Comparison of ENCODE assay signal across 8 mouse cellular contexts in the genomic region with DNA sequence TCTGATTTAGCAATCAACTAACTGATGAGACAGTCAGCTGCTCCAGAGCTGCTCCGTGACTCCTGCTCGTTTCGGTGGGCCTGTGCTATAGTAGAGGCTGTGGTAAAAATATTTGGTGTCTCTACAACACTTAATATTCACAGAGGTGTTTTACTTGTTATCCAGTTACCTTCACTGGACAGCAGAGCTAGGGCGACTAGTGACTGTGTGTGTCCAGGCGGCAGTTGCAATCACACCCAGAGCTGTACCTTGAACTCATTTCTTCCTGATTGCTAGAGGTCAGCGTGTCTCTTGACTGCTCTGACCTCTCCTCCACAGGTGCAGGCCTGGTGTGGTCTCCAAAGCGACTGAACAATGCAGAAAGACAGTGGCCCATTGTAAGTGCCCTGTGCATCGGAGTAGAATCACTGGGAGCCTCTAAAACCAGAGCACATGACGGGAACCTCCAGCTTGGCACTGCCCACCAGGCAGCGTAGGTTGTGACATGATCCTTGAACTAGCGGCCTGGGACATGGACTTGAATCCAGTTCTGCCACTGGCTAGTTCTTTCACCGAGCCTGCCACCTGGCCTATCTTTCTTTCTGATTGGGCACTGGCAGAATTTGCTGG. TPM values are rescaled to one million over a fixed set of nuclear protein-coding genes. Genes with fewer than 3 reads are reported as not detected.
DNase-seq lines count a peak whose midpoint lies in the region; ATAC-seq lines count a peak whose summit lies in the region.

No protein-coding gene starts in this region.

- H3K27me3 ChIP-seq in embryonic facial prominence, embryonic 14.5 days (replicated peaks; ENCODE audit: control insufficient read depth, insufficient read depth, low read length), result no peaks in the 10 kb centered on the region
- no peaks in the 10 kb centered on the region for H3K27me3 ChIP-seq in intestine, embryonic 16.5 days (replicated peaks; ENCODE audit: control insufficient read depth, insufficient read depth, low read length)
- no peaks in the 10 kb centered on the region for H3K27me3 ChIP-seq in midbrain, embryonic 10.5 days (ENCODE audit: low read depth, poor library complexity, severe bottlenecking)

- H3K4me3 ChIP-seq in embryonic facial prominence, embryonic 14.5 days (ENCODE audit: low read depth, low read length), result peak overlapping the region; percentile 70
- H3K4me3 ChIP-seq in intestine, embryonic 16.5 days (ENCODE audit: low read length), result peak overlapping the region; percentile 77
- H3K4me3 ChIP-seq in midbrain, embryonic 10.5 days, result peak overlapping the region; percentile 72

- peaks cover 11% of the 10 kb centered on the region for H3K4me1 ChIP-seq in embryonic facial prominence, embryonic 14.5 days (ENCODE audit: control insufficient read depth, insufficient read depth, low read length)
- H3K4me1 ChIP-seq in intestine, embryonic 16.5 days (ENCODE audit: control insufficient read depth, insufficient read depth, low read length), result peaks cover 20% of the 10 kb centered on the region
- peaks cover 21% of the 10 kb centered on the region for H3K4me1 ChIP-seq in midbrain, embryonic 10.5 days

- DNase-seq in spleen, adult 12 weeks (ENCODE audit: low spot score), result peak; percentile 31
- DNase-seq in spleen, adult 18-20 months, result no peak
- DNase-seq in embryonic facial prominence, embryonic 14.5 days (ENCODE audit: low spot score), result no peak
- peak; percentile 23 for DNase-seq in midbrain, embryonic 10.5 days (ENCODE audit: low spot score)
- no peak for DNase-seq in urinary bladder, postnatal 14 days (ENCODE audit: low spot score)
- DNase-seq in right cerebral cortex, postnatal 14 days, result no peak

- H3K4me2 ChIP-seq in embryonic facial prominence, embryonic 14.5 days (ENCODE audit: low read depth, low read length), result peak overlapping the region; percentile 85
- H3K4me2 ChIP-seq in intestine, embryonic 16.5 days (ENCODE audit: low read depth, low read length), result peak overlapping the region; percentile 80

- H3K36me3 ChIP-seq in embryonic facial prominence, embryonic 14.5 days (ENCODE audit: control insufficient read depth, insufficient read depth, low read length), result peaks cover 55% of the 10 kb centered on the region
- peaks cover 6% of the 10 kb centered on the region; the same call in 1 of the 2 replicates for H3K36me3 ChIP-seq in intestine, embryonic 16.5 days (ENCODE audit: control insufficient read depth, insufficient read depth, low read length)
- peaks cover 69% of the 10 kb centered on the region for H3K36me3 ChIP-seq in midbrain, embryonic 10.5 days

- H3K9me3 ChIP-seq in embryonic facial prominence, embryonic 14.5 days (ENCODE audit: control insufficient read depth, low read length), result no peaks in the 10 kb centered on the region
- H3K9me3 ChIP-seq in intestine, embryonic 16.5 days (ENCODE audit: control insufficient read depth, low read length), result no peaks in the 10 kb centered on the region
- no peaks in the 10 kb centered on the region for H3K9me3 ChIP-seq in midbrain, embryonic 10.5 days (replicated peaks)

- no peak for ATAC-seq in embryonic facial prominence, embryonic 14.5 days (ENCODE audit: low read depth)
- peak; percentile 31 for ATAC-seq in intestine, embryonic 16.5 days
- ATAC-seq in monocyte, adult 5-6 weeks (replicated peaks; ENCODE audit: insufficient number of reproducible peaks, low FRiP score, low TSS enrichment, poor library complexity, severe bottlenecking), result no peak

- H3K27ac ChIP-seq in embryonic facial prominence, embryonic 14.5 days (replicated peaks; ENCODE audit: low read depth, low read length), result peak overlapping the region; percentile 95
- H3K27ac ChIP-seq in intestine, embryonic 16.5 days (ENCODE audit: low read length), result peak overlapping the region; percentile 97
- H3K27ac ChIP-seq in midbrain, embryonic 10.5 days (replicated peaks), result peak overlapping the region; percentile 92

- H3K9ac ChIP-seq in embryonic facial prominence, embryonic 14.5 days (ENCODE audit: low read depth, low read length), result peak overlapping the region; percentile 81
- H3K9ac ChIP-seq in intestine, embryonic 16.5 days (ENCODE audit: low read depth, low read length), result peak overlapping the region; percentile 85

- 35% methylated on average over 12 of the region's 12 CpGs for WGBS in embryonic facial prominence, embryonic 14.5 days
- 34% methylated on average over 12 of the region's 12 CpGs for WGBS in intestine, embryonic 16.5 days
- WGBS in midbrain, embryonic 10.5 days, result 50% methylated on average over 12 of the region's 12 CpGs

RNA-seq across cellular contexts. Expression of gene Tmem14c, which starts 0.8 kb away (rescaled TPM):
- polyA plus RNA-seq in embryonic facial prominence, embryonic 14.5 days (2014; fragmentation: Nextera tagmentation; extraction: Ambion mirVana), result 216 and 223 TPM in 2 replicates
- polyA plus RNA-seq in intestine, embryonic 16.5 days (2015; fragmentation: Nextera tagmentation; extraction: Ambion mirVana), result 347 and 351 TPM in 2 replicates
- polyA plus RNA-seq in midbrain, embryonic 10.5 days (2016; fragmentation: Nextera tagmentation; extraction: Ambion mirVana), result 213 and 233 TPM in 2 replicates
- 116 to 148 TPM (median 143 TPM) in 3 replicates for total RNA-seq in monocyte, adult 5-6 weeks (2017)

RNA-seq across cellular contexts. Expression of gene Pak1ip1, which starts 16.1 kb away (rescaled TPM):
- polyA plus RNA-seq in embryonic facial prominence, embryonic 14.5 days (2014; fragmentation: Nextera tagmentation; extraction: Ambion mirVana), result 58.6 and 58.7 TPM in 2 replicates
- 82.6 and 87.7 TPM in 2 replicates for polyA plus RNA-seq in intestine, embryonic 16.5 days (2015; fragmentation: Nextera tagmentation; extraction: Ambion mirVana)
- polyA plus RNA-seq in midbrain, embryonic 10.5 days (2016; fragmentation: Nextera tagmentation; extraction: Ambion mirVana), result 80.8 and 89.2 TPM in 2 replicates
- 101 to 135 TPM (median 117 TPM) in 3 replicates for total RNA-seq in monocyte, adult 5-6 weeks (2017)

Comparison
In these comparisons a context has a peak if more than half of its experiments do, and no peak if none do; other contexts are left out.
1. DNase-seq: peak in spleen, adult 12 weeks (single experiment) and midbrain, embryonic 10.5 days (single experiment); none in spleen, adult 18-20 months (0 of 2), embryonic facial prominence, embryonic 14.5 days (single experiment), urinary bladder, postnatal 14 days (single experiment) and right cerebral cortex, postnatal 14 days (single experiment).
2. Peak in every context shown above with its lines, with median percentiles within 50 percentile points of each other: H3K27ac ChIP-seq and H3K4me3 ChIP-seq.